Mouse (Mus musculus) testis, adult 2 months (tissue): Measurements from ENCODE around the gene Ranbp9.

ENCODE experiments used
- CTCF ChIP-seq: fragments of 200-500 bp; IDR thresholded peaks from 2 replicates; pipeline ENCODE4 v1.5.1; 2012; ENCODE audit warnings: low read depth, mild to moderate bottlenecking, inconsistent platforms, low read length, moderate library complexity; ENCODE audit not compliant: control insufficient read depth, insufficient read depth, insufficient replicate concordance
- POLR2A ChIP-seq: fragments of 200-500 bp; IDR thresholded peaks from 2 replicates; pipeline ENCODE4 v1.6.1; 2012; ENCODE audit warnings: low read depth, mild to moderate bottlenecking, inconsistent platforms, low read length, moderate library complexity; ENCODE audit not compliant: control insufficient read depth

DNA sequence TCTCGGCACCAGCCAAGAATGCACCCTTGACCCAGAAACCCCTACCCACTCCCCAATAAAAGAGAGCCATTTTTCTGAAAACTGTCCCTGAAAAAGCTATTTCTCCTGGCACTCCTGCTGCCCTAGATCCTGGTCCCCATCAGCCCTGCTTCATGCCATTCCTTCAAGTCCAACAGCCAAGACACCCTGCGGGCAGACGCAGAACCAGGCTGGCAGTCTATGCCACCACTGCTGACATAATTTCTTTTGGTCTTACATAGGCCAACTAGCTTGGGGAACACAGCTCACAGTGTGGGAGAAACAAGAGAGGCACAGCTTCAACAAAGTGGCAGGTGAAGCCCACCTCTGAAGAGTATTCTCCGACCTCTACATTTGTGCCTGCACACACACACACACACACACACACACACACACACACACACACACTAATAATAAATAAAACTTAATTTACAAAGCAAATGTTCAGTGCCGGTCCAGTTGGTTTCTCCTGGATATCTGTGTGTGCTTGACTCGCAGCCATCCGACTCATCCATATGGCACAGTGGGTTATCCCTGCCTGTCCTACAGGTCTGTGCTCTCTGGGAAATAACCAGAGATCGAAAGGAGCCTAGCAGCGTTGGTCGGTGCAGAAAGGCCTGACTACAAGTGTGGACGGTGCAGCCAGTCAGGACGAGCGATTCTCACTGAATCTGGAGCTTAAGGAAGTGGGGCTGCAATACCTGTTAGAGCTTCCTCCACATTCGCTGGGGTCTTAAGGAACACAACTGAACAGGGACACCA lies 124.5 kb downstream of the Ranbp9 start:
- TF ChIP-seq CTCF: no peak
- no peak for TF ChIP-seq POLR2A
